ENCODE assay signal across 9 mouse cellular contexts in the genomic region with DNA sequence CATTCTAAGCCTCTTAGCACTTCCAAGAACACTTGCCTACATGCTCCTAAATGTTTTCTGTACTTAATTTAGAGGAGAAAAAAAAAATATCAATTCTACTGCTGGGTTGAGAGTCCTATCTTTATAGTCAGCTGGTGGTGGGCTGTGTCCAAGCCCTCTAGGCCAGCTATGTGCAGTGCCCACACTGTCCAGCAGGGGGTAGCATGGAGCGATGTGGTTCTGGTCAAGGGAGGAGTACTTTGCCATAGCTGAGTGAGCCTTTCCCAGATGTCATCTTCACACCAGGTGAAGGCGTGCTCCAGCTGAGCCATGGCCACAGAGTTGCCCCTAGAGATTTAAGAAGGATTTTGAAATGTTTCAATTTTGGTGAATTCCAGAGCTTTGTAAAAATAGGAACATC. TPM values are rescaled to one million over a fixed set of nuclear protein-coding genes. Genes with fewer than 3 reads are reported as not detected.
DNase-seq lines count a peak whose midpoint lies in the region; ATAC-seq and TF ChIP-seq lines count a peak whose summit lies in the region.
"Had no signal": no experiment of that assay in that cellular context is flagged by ENCODE, and none has a peak within 500 bp of the region (broad histone marks: within the 10 kb centered on the region; RNA-seq: fewer than 3 reads in every experiment).

No protein-coding gene starts in this region.

- peaks cover 10% of the 10 kb centered on the region for H3K4me1 ChIP-seq in kidney, embryonic 15.5 days
- peaks cover 0 to 3% of the 10 kb centered on the region in 2 experiments; a peak in 1 of 4 replicates for H3K4me1 ChIP-seq in MEL (ENCODE audit: control insufficient read depth in 1 of 2, insufficient read depth in 2 of 2, low read length in 2 of 2)
- H3K4me1 ChIP-seq in liver, embryonic 13.5 days (replicated peaks), result peaks cover 23% of the 10 kb centered on the region
- H3K4me1 ChIP-seq: embryonic facial prominence, embryonic 13.5 days had no signal

- H3K27me3 ChIP-seq in kidney, embryonic 15.5 days, result no peaks in the 10 kb centered on the region
- no peaks in the 10 kb centered on the region for H3K27me3 ChIP-seq in MEL (ENCODE audit: control insufficient read depth in 1 of 2, insufficient read depth in 2 of 2, low read length in 2 of 2)
- no peaks in the 10 kb centered on the region for H3K27me3 ChIP-seq in liver, embryonic 13.5 days
- H3K27me3 ChIP-seq: embryonic facial prominence, embryonic 13.5 days had no signal

- no peak for TF ChIP-seq POLR2A in MEL (IDR thresholded peaks at IDR 0.05; ENCODE audit: control insufficient read depth in 1 of 2, insufficient read depth in 1 of 2, low read depth in 1 of 2, low read length in 2 of 2, poor library complexity in 1 of 2)

- no peak overlapping the region for H3K4me2 ChIP-seq in kidney, embryonic 15.5 days
- no peak overlapping the region for H3K4me2 ChIP-seq in liver, embryonic 13.5 days
- H3K4me2 ChIP-seq: embryonic facial prominence, embryonic 13.5 days had no signal

- no peak for ATAC-seq in kidney, embryonic 15.5 days (replicated peaks; ENCODE audit: low FRiP score)
- peak; percentile 95 for ATAC-seq in granulocyte monocyte progenitor cell, adult 5-6 weeks (replicated peaks; ENCODE audit: poor library complexity, severe bottlenecking)
- peak; percentile 53 for ATAC-seq in liver, embryonic 13.5 days (ENCODE audit: low read depth)

- TF ChIP-seq CTCF in MEL (IDR thresholded peaks at IDR 0.05 in 2 of 3, conservative IDR thresholded peaks at IDR 0.05 in 1 of 3; ENCODE audit: control insufficient read depth in 1 of 3, insufficient read depth in 1 of 3, low read depth in 2 of 3, low read length in 3 of 3, poor library complexity in 1 of 3, severe bottlenecking in 1 of 3), result peak; percentile 92 to 98 (median 95)

- TF ChIP-seq RAD21 in MEL (IDR thresholded peaks at IDR 0.05; ENCODE audit: low read depth, low read length), result peak; percentile 54

- H3K9ac ChIP-seq in kidney, embryonic 15.5 days, result no peak overlapping the region
- no peak overlapping the region for H3K9ac ChIP-seq in MEL (ENCODE audit: control insufficient read depth, low read depth, low read length, poor library complexity, severe bottlenecking)
- no peak overlapping the region for H3K9ac ChIP-seq in liver, embryonic 13.5 days
- H3K9ac ChIP-seq: embryonic facial prominence, embryonic 13.5 days had no signal

- H3K9me3 ChIP-seq in kidney, embryonic 15.5 days (replicated peaks), result no peaks in the 10 kb centered on the region
- H3K9me3 ChIP-seq in MEL (replicated peaks; ENCODE audit: insufficient read depth, low read length), result no peaks in the 10 kb centered on the region
- H3K9me3 ChIP-seq in liver, embryonic 13.5 days (replicated peaks), result no peaks in the 10 kb centered on the region
- H3K9me3 ChIP-seq: embryonic facial prominence, embryonic 13.5 days had no signal

- no peak overlapping the region for H3K4me3 ChIP-seq in kidney, embryonic 15.5 days (replicated peaks)
- H3K4me3 ChIP-seq in MEL (ENCODE audit: control insufficient read depth in 1 of 2, insufficient read depth in 1 of 2, low read depth in 2 of 2, low read length in 2 of 2), result no peak overlapping the region
- no peak overlapping the region for H3K4me3 ChIP-seq in liver, embryonic 13.5 days (replicated peaks)
- H3K4me3 ChIP-seq: embryonic facial prominence, embryonic 13.5 days had no signal

- H3K79me2 ChIP-seq in MEL (ENCODE audit: control insufficient read depth, insufficient read depth, low read length, poor library complexity), result no peaks in the 10 kb centered on the region

- no peak overlapping the region for H3K27ac ChIP-seq in kidney, embryonic 15.5 days
- no peak overlapping the region for H3K27ac ChIP-seq in MEL (ENCODE audit: control insufficient read depth, low read depth, low read length)
- H3K27ac ChIP-seq in liver, embryonic 13.5 days, result no peak overlapping the region
- H3K27ac ChIP-seq: embryonic facial prominence, embryonic 13.5 days had no signal

- DNase-seq in kidney, adult 18-20 months, result peak; percentile 80
- peak; percentile 63 for DNase-seq in MEL (ENCODE audit: low read depth, low spot score)
- DNase-seq in cerebellum, postnatal 10 days, result peak; percentile 75 to 77
- peak; percentile 56 for DNase-seq in liver, embryonic 13.5 days
- peak; percentile 37 to 56 for DNase-seq in right cerebral cortex, adult 2 months (ENCODE audit: low spot score in 2 of 2)
- DNase-seq in urinary bladder, postnatal 10 days (ENCODE audit: low spot score), result peak; percentile 36

- H3K36me3 ChIP-seq in kidney, embryonic 15.5 days, result peaks cover 26% of the 10 kb centered on the region
- no peaks in the 10 kb centered on the region for H3K36me3 ChIP-seq in MEL (ENCODE audit: control insufficient read depth in 1 of 2, insufficient read depth in 2 of 2, low read length in 2 of 2)
- no peaks in the 10 kb centered on the region for H3K36me3 ChIP-seq in liver, embryonic 13.5 days

- no peak for TF ChIP-seq EP300 in MEL (IDR thresholded peaks at IDR 0.05; ENCODE audit: low read depth in 1 of 2, low read length in 2 of 2)

- 46% methylated on average over 2 of the region's 2 CpGs for WGBS in kidney, embryonic 15.5 days
- WGBS in liver, embryonic 13.5 days (ENCODE audit: insufficient replicate concordance), result 26% methylated on average over 2 of the region's 2 CpGs

TF ChIP-seq in MEL, 35 proteins besides CTCF, POLR2A, EP300 and RAD21:
- TF ChIP-seq NELFE (IDR thresholded peaks at IDR 0.05; ENCODE audit: low read depth, low read length) (no peak), SIN3A (IDR thresholded peaks at IDR 0.05; ENCODE audit: low read length) (peak; percentile 41; the same call in 1 of the 2 replicates), ZC3H11A (IDR thresholded peaks at IDR 0.05; ENCODE audit: low read depth, low read length) (peak; percentile 43; the same call in 1 of the 2 replicates), MYC (IDR thresholded peaks at IDR 0.05; ENCODE audit: low read depth, low read length) (no peak), SMC3 (IDR thresholded peaks at IDR 0.05; ENCODE audit: low read depth, low read length) (peak; percentile 86), USF1 (IDR thresholded peaks at IDR 0.05; ENCODE audit: low read depth, low read length) (no peak), MAZ (IDR thresholded peaks at IDR 0.05; ENCODE audit: low read depth, low read length) (no peak), GATA1 (IDR thresholded peaks at IDR 0.05; ENCODE audit: low read depth, low read length) (peak; percentile 8; the same call in 1 of the 2 replicates), TCF12 (IDR thresholded peaks at IDR 0.05; ENCODE audit: low read depth, low read length) (peak; percentile 26; the same call in 1 of the 2 replicates), CHD2 (IDR thresholded peaks at IDR 0.05; ENCODE audit: low read length) (no peak), TBP (IDR thresholded peaks at IDR 0.05; ENCODE audit: low read depth, low read length) (no peak), ETS1 (IDR thresholded peaks at IDR 0.05; ENCODE audit: low read depth, low read length) (no peak), ZMIZ1 (IDR thresholded peaks at IDR 0.05; ENCODE audit: low read depth, low read length) (no peak), E2F4 (IDR thresholded peaks at IDR 0.05; ENCODE audit: borderline replicate concordance, low read depth, low read length) (no peak), RCOR1 (IDR thresholded peaks at IDR 0.05; ENCODE audit: low read depth, low read length) (no peak), NRF1 (IDR thresholded peaks at IDR 0.05; ENCODE audit: insufficient read depth, low read depth, low read length, poor library complexity, severe bottlenecking) (no peak), MAFK (IDR thresholded peaks at IDR 0.05; ENCODE audit: borderline replicate concordance, low read depth, low read length) (no peak), MEF2A (IDR thresholded peaks at IDR 0.05; ENCODE audit: extremely low read depth, insufficient replicate concordance, low read depth, low read length, poor library complexity, severe bottlenecking) (no peak), GABPA (IDR thresholded peaks at IDR 0.05; ENCODE audit: low read depth, low read length) (no peak), KAT2A (conservative IDR thresholded peaks at IDR 0.05; ENCODE audit: low read depth, low read length) (no peak), BHLHE40 (IDR thresholded peaks at IDR 0.05; ENCODE audit: borderline replicate concordance, low read depth, low read length) (no peak)
TF ChIP-seq in MEL: peak in this region for 5.

RNA-seq across cellular contexts. Expression of a gene that starts 21.7 kb away (rescaled TPM):
- polyA plus RNA-seq in kidney, embryonic 15.5 days (2015; fragmentation: Nextera tagmentation; extraction: Ambion mirVana), result 30.3 and 30.4 TPM in 2 replicates
- 42.6 and 52.8 TPM in 2 replicates for total RNA-seq in MEL (2012; rRNA removed)
- 10 to 100 TPM in 1 of 2 experiments, not detected in 1; 43.1 TPM for polyA plus RNA-seq in MEL (2012; ENCODE audit: insufficient read depth in 1 of 2, insufficient read length in 2 of 2, low read depth in 1 of 2, low replicate concordance in 2 of 2, missing spikeins in 1 of 2)
- total RNA-seq in granulocyte monocyte progenitor cell, adult 5-6 weeks (2014; fragmentation: Nextera tagmentation), result 26.6 and 41.7 TPM in 2 replicates
- 32.9 and 41.9 TPM in 2 replicates for total RNA-seq in granulocyte monocyte progenitor cell, adult 5-6 weeks (2017)
- polyA plus RNA-seq in liver, embryonic 13.5 days (2015; fragmentation: Nextera tagmentation; extraction: Ambion mirVana), result 21.6 and 28.3 TPM in 2 replicates

RNA-seq across cellular contexts. Expression of a gene that starts 30.9 kb away (rescaled TPM):
- 12.4 and 13.8 TPM in 2 replicates for polyA plus RNA-seq in kidney, embryonic 15.5 days (2015; fragmentation: Nextera tagmentation; extraction: Ambion mirVana)
- total RNA-seq in MEL (2012; rRNA removed), result 4.0 and 4.9 TPM in 2 replicates
- polyA plus RNA-seq in MEL (2012; ENCODE audit: insufficient read depth in 1 of 2, insufficient read length in 2 of 2, low read depth in 1 of 2, low replicate concordance in 2 of 2, missing spikeins in 1 of 2), result 1 to 10 TPM in 1 of 2 experiments, not detected in 1; 8.0 TPM
- total RNA-seq in granulocyte monocyte progenitor cell, adult 5-6 weeks (2014; fragmentation: Nextera tagmentation), result 0.21 and 0.58 TPM in 2 replicates
- 0.13 TPM in 1 of 2 replicates, not detected in the other for total RNA-seq in granulocyte monocyte progenitor cell, adult 5-6 weeks (2017)
- 1.6 and 1.8 TPM in 2 replicates for polyA plus RNA-seq in liver, embryonic 13.5 days (2015; fragmentation: Nextera tagmentation; extraction: Ambion mirVana)
